Mouse (Mus musculus) lung, embryonic 16.5 days (tissue): ENCODE data around the gene Ggta1. TPM values are rescaled to one million over a fixed set of nuclear protein-coding genes. Genes with fewer than 3 reads are reported as not detected.

ENCODE experiments used
- ATAC-seq: fragments of 200-750 bp; cut with Nextera tagmentation; 2 replicates; pipeline ENCODE4 v1.8.0; 2017; ENCODE audit warnings: low read depth, mild to moderate bottlenecking, moderate library complexity
- H3K27ac ChIP-seq: fragments of 300-500 bp; sonication (generic); 2 replicates; pipeline ENCODE4 v1.5.1; 2014; ENCODE audit warnings: mild to moderate bottlenecking, control low read depth, low read length
- H3K27me3 ChIP-seq: fragments of 300-500 bp; sonication (generic); 2 replicates; pipeline ENCODE4 v1.6.1; 2014; ENCODE audit warnings: low read depth, low read length, mixed read lengths; ENCODE audit not compliant: control insufficient read depth, insufficient read depth
- H3K36me3 ChIP-seq: fragments of 300-500 bp; sonication (generic); 2 replicates; pipeline ENCODE4 v1.6.1; 2014; ENCODE audit warnings: low read length; ENCODE audit not compliant: control insufficient read depth, insufficient read depth
- H3K4me1 ChIP-seq: fragments of 300-500 bp; sonication (generic); replicated peaks from 2 replicates; pipeline ENCODE4 v1.6.1; 2014; ENCODE audit warnings: low read length, mixed read lengths; ENCODE audit not compliant: control insufficient read depth, insufficient read depth
- H3K4me2 ChIP-seq: fragments of 300-500 bp; sonication (generic); 2 replicates; pipeline ENCODE4 v1.6.1; 2014; ENCODE audit warnings: low read depth, low read length, control low read depth
- H3K4me3 ChIP-seq: fragments of 300-500 bp; sonication (generic); 2 replicates; pipeline ENCODE4 v1.5.1; 2014; ENCODE audit warnings: mild to moderate bottlenecking, low read length, control low read depth
- H3K9ac ChIP-seq: fragments of 300-500 bp; sonication (generic); 2 replicates; pipeline ENCODE4 v1.6.1; 2014; ENCODE audit warnings: low read length, control low read depth
- H3K9me3 ChIP-seq: fragments of 300-500 bp; sonication (generic); 2 replicates; pipeline ENCODE4 v1.6.1; 2016; ENCODE audit warnings: low read length; ENCODE audit not compliant: control insufficient read depth
- WGBS: fragments of 180-500 bp; shearing (Covaris S2); extraction: QIAGEN DNeasy Blood & Tissue Kit; methylation state at CpG from one replicate; pipeline ENCODE4 v1.1.7; 2014; 5-methylcytosine and 5-hydroxymethylcytosine counted together
- polyA plus RNA-seq: library from polyadenylated mRNA; unstranded; fragments of >200 nt; fragmentation: Nextera tagmentation; extraction: Ambion mirVana; gene quantifications from 2 replicates; pipeline ENCODE4 v1.2.1, GENCODE M21; 2015

The Ggta1 gene
- polyA plus RNA-seq, result 21.6 and 21.9 TPM in 2 replicates

DNA sequence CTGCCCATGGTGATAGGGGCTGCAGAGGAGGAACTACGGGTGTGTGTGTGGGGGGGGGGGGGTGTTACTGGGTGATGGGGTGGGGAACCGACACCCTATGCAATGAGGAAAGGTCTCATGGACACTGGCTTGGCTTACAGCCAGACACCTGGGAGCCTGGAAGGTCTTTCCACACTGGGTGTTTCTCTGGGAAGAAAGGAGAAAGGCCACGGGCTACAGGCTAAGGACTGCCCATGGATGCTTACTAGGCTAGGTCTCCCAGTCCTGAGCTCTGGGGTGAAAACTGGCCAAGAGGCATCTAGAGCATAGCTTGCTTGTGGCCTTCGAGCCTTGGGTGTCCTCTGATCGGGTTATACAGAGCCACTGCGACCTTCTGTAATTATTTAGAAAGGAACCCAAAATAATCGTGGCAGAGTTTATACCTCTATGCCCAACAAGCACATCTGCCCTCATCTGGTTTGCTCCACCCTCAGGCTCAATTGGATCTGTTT is at the start of gene Ggta1:
Ggta1 (minus strand) TSS at position 441 of the 491 bp plus-strand sequence.
- Histone ChIP-seq H3K27ac (peak within 1 kb of the TSS; percentile 73), H3K4me1 (peaks cover 17% of the 10 kb centered on the region), H3K9me3 (no peaks in the 10 kb centered on the region), H3K27me3 (no peaks in the 10 kb centered on the region), H3K9ac (peak within 1 kb of the TSS; percentile 76), H3K36me3 (no peaks in the 10 kb centered on the region), H3K4me2 (peak within 1 kb of the TSS; percentile 91), H3K4me3 (peak within 1 kb of the TSS; percentile 55)
- WGBS, result 21% methylated on average over 7 of the region's 7 CpGs
- ATAC-seq, result no peak

DNA sequence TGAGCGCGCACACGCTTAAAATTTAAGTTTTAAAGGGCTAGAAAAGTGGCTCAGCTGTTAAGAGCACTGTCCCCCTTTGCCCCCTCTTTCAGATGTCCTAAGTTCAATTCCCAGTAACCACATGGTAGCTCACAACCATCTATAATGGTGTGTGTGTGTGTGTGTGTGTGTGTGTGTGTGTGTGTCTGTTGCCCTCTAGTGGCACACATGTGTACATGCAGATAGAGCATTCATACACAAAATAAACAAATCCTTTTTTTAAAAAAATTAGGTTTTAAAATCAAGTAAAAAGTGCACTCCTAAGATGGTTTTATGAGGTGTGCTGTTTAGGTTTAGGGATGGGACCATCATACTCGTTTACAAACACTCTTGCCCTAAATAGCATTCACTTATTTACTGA is 49.2 kb upstream of the Ggta1 start:
- Histone ChIP-seq H3K36me3 (no peaks in the 10 kb centered on the region), H3K4me1 (peaks cover 38% of the 10 kb centered on the region), H3K4me2 (no peak overlapping the region), H3K27me3 (no peaks in the 10 kb centered on the region), H3K9me3 (no peaks in the 10 kb centered on the region), H3K4me3 (no peak overlapping the region), H3K9ac (no peak overlapping the region), H3K27ac (no peak overlapping the region)
- 93% methylated on average over 4 of the region's 4 CpGs for WGBS
- no peak for ATAC-seq

DNA sequence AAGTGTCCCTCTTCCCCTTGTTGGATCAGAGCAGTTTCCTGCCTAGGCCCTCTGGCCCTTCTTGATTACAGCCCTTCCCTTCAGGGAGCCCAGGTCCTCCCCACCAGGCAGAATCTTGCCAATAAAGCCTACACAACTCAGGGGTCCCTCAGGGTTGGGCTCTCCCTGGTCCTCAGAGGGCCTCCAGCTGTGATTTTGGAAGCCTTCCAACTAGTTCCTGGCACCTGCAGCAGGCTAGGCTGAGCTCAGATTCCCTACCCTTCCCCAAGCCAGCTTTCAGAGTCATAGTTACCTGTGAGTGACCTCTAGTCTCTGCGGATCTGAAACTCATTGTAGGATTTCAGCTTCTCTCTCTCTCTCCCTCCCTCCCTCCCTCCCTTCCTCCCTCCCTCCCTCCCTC is 47.9 kb upstream of the Ggta1 start:
- H3K4me3 ChIP-seq, result no peak overlapping the region
- H3K9ac ChIP-seq, result no peak overlapping the region
- peaks cover 48% of the 10 kb centered on the region for H3K4me1 ChIP-seq
- 11% methylated on average over 1 of the region's 1 CpGs for WGBS
- no peak overlapping the region for H3K27ac ChIP-seq
- H3K4me2 ChIP-seq, result no peak overlapping the region
- ATAC-seq, result no peak
- H3K27me3 ChIP-seq, result no peaks in the 10 kb centered on the region
- no peaks in the 10 kb centered on the region for H3K9me3 ChIP-seq
- H3K36me3 ChIP-seq, result no peaks in the 10 kb centered on the region

DNA sequence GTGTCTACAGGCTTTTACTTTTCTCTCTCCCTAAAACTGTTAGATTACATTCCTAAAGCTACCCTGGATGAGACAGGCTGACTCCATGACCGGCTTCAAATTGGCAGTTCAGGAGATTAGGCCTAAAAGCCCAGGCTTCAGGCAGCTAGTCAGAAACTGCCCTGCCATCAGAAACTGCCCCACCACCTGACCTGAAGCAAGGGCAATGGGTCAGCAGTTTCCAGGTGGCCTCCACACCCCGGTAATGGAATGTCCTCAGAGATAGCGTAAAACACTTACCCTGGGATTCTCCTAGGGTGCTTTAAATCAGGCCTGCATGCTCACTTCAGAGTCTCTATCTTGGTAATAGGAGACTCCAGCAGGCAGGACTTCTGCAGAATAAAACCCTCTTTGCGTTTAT is 46.9 kb upstream of the Ggta1 start:
- no peak for ATAC-seq
- Histone ChIP-seq H3K9ac (no peak overlapping the region), H3K27ac (no peak overlapping the region), H3K36me3 (no peaks in the 10 kb centered on the region), H3K4me3 (no peak overlapping the region), H3K9me3 (no peaks in the 10 kb centered on the region), H3K4me1 (peaks cover 48% of the 10 kb centered on the region), H3K27me3 (no peaks in the 10 kb centered on the region), H3K4me2 (no peak overlapping the region)
- WGBS, result 52% methylated on average over 4 of the region's 4 CpGs

DNA sequence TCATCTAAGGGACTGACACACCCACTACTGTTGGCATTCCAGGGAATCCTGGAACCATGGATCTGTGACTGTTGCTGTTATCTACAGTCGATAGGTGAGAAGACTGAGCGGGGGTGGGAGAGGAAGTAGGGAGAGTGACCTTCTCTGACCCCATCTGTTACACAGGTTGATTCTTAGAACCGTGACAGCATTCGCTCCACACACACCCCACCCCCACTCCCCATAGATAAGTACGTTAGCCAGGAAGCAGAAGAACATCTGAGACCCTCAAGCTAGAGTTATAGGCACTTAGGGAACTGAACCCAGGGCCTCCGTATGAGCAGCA is 46.3 kb upstream of the Ggta1 start:
- no peak overlapping the region for H3K9ac ChIP-seq
- no peaks in the 10 kb centered on the region for H3K9me3 ChIP-seq
- peaks cover 47% of the 10 kb centered on the region for H3K4me1 ChIP-seq
- no peaks in the 10 kb centered on the region for H3K36me3 ChIP-seq
- H3K27ac ChIP-seq, result no peak overlapping the region
- H3K4me2 ChIP-seq, result no peak overlapping the region
- WGBS, result 24% methylated on average over 6 of the region's 6 CpGs
- no peaks in the 10 kb centered on the region for H3K27me3 ChIP-seq
- H3K4me3 ChIP-seq, result no peak overlapping the region
- ATAC-seq, result no peak

DNA sequence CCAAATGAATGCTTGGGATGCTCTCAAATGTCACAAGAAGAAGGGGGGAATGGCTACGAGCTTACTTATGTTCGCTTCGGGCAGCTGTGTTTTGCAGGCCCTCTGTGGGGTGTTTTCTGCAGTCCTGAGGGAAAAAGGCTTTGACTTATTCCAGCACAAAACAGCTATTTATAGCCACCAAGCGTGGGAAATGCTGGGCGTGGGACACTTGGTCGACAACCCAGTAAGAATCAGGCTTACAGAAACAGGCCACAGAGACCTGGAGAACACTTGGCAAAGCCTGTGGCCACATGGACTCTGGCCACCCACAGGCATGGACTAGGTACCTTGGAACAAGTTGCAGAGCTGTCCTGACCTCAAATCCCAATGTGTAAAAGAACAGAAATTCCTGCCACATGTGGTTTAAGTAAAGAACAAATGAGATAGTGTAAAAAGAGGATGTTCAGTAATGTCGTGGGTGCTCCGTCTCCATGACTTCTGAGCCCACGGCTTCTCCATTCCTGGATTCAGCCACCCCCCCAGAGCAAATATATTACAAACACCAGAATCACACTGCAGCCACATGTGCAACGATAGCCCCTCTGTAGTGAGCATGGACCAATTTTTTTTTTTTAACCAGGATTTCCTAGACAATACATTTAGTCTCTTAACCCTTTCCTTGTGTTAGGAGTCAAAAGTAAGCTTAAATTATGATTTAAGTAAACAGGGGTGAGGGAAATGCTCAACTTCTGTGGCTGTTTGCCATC is 45.7 kb upstream of the Ggta1 start:
- Histone ChIP-seq H3K4me1 (peaks cover 47% of the 10 kb centered on the region), H3K27ac (peak overlapping the region; percentile 70), H3K9ac (no peak overlapping the region), H3K4me2 (no peak overlapping the region), H3K4me3 (no peak overlapping the region), H3K36me3 (no peaks in the 10 kb centered on the region), H3K27me3 (no peaks in the 10 kb centered on the region), H3K9me3 (no peaks in the 10 kb centered on the region)
- 27% methylated on average over 10 of the region's 10 CpGs for WGBS
- peak; percentile 34; the same call in 1 of the 2 replicates for ATAC-seq

DNA sequence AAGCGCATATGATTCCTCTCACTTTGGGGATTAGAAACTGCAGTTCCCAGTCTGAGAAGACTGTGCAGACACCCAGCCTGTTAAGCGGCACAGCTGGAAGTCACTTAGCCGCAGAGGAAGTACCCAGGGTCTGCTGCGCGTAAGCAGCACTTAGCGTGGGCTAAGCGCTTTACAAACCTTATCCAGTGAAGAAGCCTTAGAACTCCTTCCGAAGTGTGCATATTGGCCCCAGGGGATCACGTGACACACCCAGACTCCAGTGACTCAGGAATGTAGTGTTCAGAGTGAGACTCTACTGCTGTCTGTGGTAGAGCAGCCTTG is 44.1 kb upstream of the Ggta1 start:
- peak; percentile 32 for ATAC-seq
- H3K27me3 ChIP-seq, result no peaks in the 10 kb centered on the region
- no peaks in the 10 kb centered on the region for H3K36me3 ChIP-seq
- H3K9me3 ChIP-seq, result no peaks in the 10 kb centered on the region
- no peak overlapping the region for H3K4me2 ChIP-seq
- 31% methylated on average over 9 of the region's 9 CpGs for WGBS
- H3K9ac ChIP-seq, result no peak overlapping the region
- H3K4me1 ChIP-seq, result peaks cover 48% of the 10 kb centered on the region
- peak overlapping the region; percentile 35 for H3K27ac ChIP-seq
- H3K4me3 ChIP-seq, result no peak overlapping the region

DNA sequence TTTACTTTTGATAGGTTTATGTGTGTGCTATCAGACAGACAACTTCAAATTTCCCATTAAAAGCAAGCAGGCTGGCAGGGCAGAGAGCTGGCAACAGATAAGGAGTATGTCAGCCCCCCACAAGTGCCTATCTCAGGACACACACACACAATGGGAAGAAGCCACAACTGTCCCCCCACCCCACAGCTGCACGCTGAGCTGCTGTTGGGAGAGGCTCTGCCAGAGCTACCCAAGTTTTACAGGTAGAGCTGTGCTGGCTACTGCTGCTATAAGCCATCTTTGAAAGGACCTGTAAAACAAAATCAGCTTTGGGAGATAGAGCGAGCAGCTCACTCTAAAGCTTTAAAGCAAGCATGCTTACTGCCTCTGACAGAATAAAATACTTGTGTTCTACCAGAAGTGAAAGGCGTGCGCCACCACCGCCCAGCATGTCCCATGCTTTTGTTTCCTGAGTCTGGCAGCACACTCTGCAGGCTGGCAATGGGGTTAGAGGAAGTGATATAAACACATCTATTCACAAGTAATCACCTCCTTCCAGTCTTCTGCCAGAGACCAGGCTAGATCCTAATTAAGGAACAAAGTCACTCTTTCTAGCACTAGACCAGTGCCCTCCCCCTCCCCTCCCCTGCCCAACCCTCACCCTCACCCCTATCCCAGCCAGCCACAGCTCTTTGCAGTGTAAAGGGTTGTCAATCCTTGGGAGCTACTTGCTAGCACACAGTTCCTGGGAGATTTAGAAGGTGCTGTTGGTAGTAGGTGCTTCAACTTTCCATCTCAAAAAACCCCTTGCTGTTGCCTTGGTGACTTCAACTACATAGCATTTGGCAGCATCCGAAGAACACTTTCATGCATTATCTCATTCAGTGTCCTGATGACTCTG is 43.5 kb upstream of the Ggta1 start:
- Histone ChIP-seq H3K27me3 (no peaks in the 10 kb centered on the region), H3K4me2 (no peak overlapping the region), H3K27ac (peak overlapping the region; percentile 64), H3K4me3 (no peak overlapping the region), H3K9me3 (no peaks in the 10 kb centered on the region), H3K9ac (no peak overlapping the region), H3K4me1 (peaks cover 48% of the 10 kb centered on the region), H3K36me3 (no peaks in the 10 kb centered on the region)
- 51% methylated on average over 6 of the region's 6 CpGs for WGBS
- ATAC-seq, result 0 out of 2 replicates have a peak, but pooled peaks have one; percentile 31

DNA sequence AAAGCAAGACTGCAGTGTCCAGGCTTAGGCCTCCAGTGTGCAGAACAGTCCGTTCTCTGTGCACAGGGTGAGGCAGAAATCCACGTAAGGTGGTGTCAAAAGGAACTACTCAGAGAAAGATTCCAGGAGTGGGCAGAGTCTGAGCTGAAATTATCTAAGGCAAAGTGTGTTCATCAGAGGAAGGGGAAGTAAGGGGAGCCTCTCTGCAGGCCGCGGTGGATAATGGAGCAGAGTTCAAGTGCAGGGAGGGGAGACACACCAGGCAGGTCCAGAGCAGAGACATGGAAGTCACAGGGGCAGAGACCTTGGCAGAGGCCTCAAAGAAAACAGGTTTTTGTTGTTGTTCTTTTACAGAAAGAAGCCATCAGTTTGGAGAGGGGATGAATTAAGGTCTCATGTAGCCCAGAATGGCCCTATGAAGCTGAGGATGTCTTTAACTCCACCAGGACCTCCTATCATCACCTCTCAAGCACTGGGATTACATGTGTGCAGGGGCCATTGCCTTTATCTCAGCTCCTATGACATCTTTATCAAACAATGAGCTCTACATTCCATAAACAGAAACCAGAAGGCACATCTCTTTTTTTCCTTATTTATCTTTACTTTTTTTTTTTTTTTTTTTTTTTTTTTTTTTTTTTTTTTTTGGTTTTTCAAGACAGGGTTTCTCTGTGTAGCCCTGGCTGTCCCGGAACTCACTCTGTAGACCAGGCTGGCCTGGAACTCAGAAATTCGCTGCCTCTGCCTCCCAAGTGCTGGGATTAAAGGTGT is 42.7 kb upstream of the Ggta1 start:
- no peak overlapping the region for H3K4me3 ChIP-seq
- no peaks in the 10 kb centered on the region for H3K9me3 ChIP-seq
- WGBS, result 73% methylated on average over 6 of the region's 6 CpGs
- peaks cover 45% of the 10 kb centered on the region for H3K4me1 ChIP-seq
- no peak overlapping the region for H3K27ac ChIP-seq
- H3K36me3 ChIP-seq, result no peaks in the 10 kb centered on the region
- H3K9ac ChIP-seq, result no peak overlapping the region
- ATAC-seq, result no peak
- H3K4me2 ChIP-seq, result no peak overlapping the region
- H3K27me3 ChIP-seq, result no peaks in the 10 kb centered on the region
